Mouse (Mus musculus): ENCODE data around the gene Fbxl7.

Fbxl7 gene

DNA sequence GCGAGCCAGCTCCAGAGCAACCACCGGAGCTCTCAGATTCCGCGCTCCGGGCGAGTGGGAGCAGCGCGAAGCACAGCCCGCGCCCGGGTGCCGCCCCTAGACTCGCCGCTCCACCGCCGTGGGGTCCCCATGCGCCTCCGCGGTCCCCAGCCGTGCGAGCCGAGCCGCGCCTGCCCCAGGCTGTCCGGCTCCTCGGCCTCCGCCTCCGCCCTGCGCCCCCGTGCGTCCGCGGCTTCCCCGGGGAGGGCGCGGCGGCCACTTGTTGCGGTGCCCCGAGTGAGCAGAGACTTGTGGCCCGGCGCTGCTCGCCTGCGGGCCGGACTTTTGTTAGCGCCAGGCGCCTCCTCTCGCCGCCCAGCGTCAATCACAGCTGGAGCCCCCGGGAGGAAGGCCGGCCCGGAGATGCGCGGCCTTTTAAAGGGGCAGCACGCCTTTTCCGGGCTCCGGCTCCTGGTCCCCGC, at the start of gene Fbxl7:
TSS of gene Fbxl7 (minus strand) at position 330 of the 461 bp plus-strand sequence.
- DNase-seq = peak; percentile 3 to 5

DNA sequence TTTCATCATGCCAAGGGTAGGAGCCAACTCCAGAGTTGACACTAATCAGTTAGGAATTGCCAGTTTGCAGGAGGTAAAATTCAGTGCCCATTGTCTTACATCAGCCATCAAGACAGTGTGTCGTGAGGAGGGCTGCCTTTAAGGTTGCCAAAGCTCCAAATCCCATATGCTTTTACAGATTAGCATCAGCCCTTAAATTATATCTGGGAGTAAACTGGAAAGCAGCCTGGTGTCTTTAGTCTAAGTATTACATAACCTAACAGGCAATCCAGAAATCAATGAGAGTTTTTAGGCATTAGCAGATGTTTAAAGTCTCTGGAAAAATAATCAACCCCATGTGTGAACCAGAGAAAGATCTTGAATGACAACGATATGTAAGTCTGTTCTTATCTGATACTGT, 26.6 kb upstream of the Fbxl7 start:
- no peak for DNase-seq

DNA sequence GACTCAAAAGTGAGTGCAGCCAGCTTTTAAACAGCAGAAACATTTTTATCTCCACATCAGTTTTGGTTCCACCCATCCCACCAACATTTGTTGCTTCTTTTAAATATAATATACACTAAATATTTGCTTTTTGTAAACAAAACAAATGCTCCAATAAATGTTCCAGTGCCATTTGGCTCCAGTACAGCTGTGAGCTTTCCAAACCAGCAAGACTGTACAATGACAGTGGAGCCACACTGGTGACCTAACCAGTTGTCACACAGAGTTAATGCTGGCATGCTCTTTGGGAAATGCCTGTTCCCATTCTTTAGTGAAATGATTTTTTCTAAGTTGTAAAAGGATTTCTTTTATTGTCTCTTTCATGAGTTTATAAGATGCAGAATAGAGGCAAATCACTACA, 18.0 kb upstream of the Fbxl7 start:
- DNase-seq = no peak

DNA sequence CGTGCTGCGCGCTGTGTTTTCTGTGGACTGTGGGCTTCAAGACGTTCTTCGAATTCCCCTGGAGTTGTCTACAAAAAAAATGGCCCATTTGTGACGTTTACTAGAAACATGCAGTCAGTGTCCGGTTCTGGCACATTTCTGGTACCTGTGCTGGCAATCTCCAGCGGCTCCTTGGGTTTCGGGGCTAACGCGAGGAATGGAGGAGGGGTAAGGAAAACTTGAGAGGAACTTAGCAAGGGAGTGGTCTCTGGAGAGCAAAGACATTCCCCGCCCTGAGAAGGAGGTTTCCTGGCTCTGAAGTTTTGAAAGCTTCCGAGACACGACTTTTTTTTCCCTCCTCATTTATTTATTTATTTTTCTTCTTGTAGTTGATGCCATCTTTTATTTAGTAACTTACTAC, 381 bp upstream of the Fbxl7 start:
- DNase-seq = no peak

DNA sequence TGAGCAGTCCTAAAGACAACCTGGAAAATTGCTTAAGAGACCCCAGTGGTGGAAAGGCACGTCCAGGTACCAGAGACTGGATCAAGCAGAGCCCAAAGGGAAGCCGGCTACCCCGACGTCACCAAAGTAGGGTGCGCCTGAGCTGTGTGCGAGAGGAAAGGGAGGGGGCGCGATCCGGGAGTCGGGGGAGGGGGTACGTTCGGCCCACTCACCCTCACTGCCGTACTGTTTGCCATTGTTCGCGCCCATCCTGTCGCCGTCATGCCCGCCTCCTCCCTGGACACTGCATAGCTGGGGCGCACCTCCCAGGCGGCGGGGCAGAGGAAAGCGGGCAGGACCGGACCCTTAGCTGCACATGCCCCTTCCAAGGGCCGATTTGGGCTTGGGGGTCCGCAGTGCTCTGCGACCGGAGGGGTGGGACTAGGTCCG, 565 bp downstream of the Fbxl7 start:
- DNase-seq = no peak

DNA sequence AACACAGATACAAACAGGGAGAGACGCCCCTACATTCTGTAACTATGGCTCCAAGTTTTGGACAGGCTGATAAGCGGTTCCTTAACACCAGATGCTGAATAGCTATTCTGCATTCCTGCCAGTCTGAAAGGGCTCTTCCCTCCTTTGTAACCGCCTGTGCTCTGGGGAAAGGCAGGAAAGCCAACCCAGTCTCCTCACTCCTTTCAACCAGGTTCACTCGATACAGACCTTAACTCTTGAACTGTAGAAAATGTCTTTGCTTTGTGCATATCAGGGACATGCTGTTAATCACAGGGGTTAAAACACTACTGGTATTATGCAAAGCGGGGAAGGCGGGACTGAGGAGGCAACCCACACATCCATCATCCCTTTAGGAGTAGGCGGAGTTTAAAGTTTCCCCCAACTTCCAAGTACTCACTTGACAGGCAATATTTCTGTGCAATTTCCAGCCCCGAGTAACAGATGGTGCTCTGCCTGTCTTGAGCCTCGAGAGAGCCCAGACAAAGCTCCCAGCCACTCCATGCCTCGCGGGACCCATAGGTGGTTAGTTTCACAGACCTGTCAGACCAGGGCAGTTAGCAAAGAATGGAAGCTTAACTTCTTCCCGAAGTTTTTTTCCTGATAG, 1.2 kb downstream of the Fbxl7 start:
- no peak for DNase-seq

DNA sequence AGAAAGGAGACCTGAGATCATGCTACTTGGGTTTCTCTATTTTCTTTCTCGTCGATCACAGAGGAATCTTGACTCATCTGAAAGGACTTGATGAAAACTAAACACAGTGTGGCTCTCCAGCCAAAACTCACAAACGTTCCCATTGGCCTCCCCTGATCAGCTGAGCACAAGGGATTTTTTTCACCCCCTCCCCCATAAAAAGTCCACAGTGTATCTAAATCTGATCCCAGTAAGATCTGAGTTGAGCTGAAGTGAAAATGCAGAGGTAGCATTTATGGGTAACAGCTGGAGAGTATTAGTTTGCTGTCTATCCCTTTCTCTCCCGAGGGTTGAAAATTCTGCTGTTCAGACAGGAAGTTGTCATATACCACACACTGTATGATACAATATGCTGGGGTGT, 2.2 kb downstream of the Fbxl7 start:
- no peak for DNase-seq

DNA sequence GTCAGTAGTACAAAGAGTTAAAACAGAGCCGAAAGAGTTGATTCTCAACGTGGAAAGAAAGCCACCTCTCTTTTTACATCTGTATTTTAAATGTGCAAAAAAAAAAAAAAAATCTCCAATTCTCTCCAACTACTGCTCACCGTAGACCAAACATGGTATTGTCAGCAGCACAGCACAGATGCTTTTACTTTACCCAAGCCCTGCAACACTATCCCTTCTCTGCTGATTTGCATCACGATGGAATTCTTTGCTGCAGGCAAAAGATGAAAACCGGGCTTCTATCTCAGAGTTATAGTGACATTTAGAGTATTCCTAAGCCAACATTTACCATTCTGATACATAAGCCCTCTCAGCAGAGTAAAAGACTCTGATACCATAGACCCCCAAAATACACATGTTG, 5.4 kb downstream of the Fbxl7 start:
- no peak for DNase-seq

DNA sequence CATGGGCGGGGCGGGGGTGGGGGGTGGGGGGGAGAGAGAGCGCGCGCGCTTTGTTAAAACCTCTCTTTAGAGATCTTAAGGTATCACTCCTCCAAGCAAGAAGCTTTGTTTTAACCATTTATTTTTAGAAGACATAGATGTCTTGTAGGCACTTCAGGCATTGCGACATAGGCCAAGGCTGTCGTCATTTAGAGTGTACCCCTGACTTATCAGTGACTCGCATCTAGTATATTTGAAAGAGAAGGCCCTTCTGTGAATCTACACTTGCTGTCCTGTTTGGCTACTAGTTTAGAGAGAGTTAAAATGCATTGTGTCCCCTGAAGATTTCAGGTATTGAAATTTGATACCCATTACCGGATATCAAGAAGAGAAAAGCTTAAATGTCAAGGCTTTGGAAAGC, 7.2 kb downstream of the Fbxl7 start:
- no peak for DNase-seq

DNA sequence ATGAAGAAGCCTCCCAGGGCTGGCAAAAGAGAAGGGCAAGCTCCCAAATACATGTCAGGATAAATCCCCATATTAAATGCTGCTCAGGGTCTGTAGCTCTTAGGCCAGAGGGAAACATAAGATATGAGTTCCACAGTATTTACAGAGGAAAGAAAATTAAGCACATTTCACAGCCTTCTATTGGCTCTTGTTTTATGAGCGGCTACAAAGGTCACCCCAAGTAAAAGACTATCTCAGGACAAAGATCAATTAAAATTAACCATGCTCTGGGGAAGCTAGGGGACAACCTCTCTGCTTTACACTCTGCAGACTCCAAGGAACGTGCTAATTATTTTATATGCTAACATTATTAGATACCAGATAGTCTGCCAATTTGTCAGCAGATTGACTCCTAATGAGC, 9.4 kb downstream of the Fbxl7 start:
- DNase-seq = no peak

DNA sequence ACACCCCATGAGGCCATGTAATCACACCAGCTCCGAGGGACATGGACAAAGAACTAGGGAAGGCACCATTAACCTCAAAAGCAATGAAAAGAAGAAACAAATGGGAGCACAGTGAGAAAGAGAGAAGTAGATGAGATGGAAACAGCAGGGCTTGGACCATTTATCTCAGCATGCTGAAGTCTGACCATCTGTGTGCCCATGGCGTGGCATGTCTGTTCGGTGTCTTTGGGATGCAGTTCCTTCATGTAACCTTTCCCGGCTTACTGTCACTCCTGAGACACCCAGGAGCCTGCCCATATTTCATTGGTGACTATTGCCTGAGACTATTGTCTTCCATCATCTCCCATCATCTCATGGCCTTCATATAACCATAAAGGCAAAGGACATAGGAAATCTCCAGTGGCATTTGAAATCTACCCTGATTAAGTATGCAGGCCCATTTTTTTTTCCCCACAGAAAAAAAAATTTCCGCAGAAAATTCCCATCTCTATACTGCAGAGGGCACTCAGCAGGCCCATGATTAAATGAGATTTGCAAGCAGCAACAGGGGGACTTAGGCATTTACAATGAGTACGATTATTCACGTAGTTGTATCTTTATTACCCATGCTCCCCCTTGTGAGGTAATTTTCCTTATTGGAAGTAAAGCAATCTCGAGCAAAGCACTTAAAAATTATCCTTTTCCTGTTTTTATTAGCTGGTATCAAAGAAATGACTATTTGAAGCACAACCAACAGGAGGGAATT, 15.0 kb downstream of the Fbxl7 start:
- DNase-seq = no peak

DNA sequence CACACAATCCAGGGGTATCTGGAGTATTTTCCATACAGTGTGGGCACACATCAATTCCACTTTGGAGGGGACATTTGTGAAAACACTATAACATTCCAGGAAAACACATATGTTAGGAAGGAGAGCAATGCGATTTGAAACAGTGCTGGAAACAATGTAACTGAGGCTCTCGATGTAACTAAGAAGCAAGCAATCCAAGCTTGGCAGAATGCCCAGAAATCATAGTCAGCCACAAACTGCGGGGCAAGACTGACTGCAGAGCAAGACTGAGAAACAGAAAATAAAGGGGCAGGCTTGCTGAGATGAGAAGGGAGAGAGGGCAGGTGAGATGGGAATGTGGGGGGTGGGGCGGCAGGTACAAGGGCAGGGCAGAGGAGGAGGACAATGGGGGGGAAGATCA, 19.7 kb downstream of the Fbxl7 start:
- no peak for DNase-seq

DNA sequence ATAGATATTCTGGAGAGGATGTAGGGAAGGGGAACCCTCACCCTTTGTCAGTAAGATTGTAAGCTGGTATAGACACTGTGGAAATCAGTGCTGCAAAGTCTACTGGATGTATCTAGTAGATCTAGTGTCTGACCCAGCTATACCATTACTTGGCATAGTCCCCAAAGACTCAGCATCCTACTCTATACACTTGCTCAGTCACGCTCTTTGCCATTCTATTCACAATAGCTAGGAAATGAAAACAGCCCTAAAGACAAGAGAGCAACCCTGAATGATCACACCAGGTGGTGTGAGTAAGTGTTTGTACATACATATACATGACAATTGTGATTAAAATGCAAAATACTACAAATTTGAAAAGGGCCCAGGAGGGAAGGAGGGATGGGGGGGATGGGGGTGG, 23.1 kb downstream of the Fbxl7 start:
- DNase-seq = no peak

DNA sequence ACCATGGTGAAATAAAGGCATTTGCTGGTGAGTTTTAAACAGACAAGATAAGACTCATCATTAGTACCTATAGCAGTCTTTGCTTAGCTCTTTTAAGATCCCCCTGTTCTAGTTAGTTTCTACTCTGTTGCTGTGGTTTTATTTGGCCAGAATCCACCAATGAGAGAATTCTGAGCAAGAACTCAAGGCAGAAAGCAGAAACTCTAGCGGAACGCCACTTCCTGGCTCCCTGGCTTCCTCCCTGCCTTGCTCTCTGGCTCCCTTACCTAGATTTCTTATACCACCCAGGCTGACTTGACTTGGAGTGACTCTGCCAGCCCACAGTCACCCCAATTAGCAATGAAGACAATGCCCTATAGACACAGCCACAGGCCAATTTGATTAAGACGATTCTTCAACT, 26.2 kb downstream of the Fbxl7 start:
- no peak for DNase-seq

DNA sequence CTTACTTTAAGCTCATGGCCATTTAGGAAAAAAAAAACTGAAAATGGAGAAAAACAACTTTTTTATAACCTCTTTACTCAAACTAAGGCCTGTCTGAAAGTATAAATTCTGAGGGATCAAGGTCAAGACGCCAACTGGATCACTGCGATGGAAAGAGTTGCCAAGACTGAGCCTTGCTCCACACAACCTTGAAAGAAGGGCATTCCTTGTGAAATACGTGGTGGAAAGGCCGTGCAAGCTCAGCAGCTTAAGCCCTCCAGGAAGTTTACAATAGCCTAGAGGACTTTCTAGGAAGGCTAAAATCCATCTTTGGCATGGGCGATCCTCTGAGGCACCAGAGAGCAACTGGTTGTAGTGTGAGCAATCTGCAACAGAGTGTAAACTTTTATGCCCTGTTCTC, 27.9 kb downstream of the Fbxl7 start:
- no peak for DNase-seq

DNA sequence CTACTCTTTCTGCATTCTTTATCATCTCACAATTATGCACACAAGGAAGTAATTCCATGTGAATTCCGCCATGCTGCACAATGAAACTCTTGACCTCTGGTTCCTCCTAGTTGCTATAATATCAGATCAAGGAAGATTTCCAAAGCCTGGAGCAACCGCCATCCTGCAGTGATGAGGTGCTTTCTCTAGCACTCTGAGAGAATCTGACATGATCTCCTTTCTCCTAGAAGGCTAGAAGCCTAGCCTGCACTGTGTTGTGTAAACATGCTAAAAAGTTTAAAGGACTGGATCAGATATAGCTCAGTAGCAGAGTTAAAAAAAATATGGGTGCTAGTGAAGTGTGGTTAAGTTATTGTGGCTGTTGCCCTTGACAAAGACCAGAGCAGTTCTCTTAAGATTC, 33.2 kb downstream of the Fbxl7 start:
- no peak for DNase-seq

DNA sequence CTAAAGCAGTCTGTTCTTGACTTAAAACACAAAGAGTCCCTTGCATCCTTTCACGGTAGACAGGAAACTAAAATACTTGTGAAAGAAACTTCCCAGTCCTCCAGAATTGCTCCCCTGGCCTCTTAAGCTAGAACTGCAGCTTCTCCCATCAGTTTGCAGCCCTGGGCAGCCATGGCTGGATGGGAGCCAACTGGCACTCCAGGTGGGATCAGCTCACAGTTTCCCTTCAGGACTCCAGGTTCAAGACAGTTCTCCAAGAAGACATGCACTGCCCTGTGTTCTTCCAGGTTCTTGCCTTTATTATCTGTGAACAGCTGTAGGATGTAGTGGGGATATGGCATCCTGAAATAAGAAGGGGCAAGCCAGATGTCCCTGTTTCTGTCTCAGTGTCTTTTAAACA, 45.8 kb downstream of the Fbxl7 start:
- no peak for DNase-seq

DNA sequence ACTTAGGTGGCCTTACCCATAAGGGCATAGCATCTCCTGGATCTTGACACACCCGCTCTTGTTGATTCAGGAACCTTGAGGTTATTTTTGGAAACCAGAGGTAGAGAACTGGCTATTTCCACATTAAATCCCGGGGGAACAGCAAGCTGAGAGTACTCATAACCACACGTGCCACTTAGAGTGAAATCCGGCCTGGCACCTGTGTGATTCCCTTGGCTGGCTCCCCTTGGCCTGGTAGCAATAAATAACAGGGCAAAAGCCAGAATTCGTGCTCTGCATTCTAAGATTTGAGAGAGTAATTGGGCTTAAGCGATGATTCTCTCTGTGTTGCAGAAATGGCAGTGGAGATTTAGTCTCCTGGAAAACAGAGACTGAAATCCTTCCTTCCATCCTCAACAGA, 53.2 kb downstream of the Fbxl7 start:
- DNase-seq = no peak

DNA sequence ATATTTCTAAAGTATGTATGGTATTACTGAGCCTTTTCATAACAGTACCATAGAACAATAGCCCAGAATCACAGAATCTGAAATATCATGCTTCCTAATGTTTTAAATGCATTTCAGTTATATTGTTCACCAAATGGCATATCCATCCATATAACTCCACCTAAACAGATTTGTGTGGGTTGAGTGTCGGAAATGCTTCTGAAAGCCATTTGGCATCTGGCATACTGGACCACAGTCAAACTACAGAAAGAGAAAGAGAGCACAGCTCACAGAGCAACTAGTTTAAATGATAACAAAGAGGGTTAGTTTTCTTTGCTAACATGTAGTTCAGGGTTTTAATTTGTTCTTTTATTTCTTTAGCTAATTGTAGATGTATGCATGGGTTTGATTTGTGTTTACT, 57.0 kb downstream of the Fbxl7 start:
- DNase-seq = no peak

DNA sequence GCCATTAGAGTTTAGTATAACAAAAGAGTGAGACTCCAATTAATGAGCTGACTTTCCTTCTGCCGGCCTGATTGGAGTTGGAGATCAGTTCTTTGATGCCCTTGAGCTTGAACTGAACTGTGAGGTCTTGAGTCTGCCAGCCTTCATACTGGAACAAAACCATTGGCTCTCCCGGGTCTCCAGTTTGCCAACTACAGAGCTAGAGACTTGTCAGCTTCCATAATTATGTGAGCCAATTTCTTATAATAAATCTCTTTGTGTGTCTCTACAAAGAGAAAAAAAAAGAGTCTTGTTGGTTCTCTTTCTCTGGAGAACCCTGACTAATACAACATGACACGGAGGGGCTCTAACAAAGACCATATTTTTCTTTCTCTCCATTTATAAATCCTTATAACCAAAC, 58.2 kb downstream of the Fbxl7 start:
- no peak for DNase-seq

DNA sequence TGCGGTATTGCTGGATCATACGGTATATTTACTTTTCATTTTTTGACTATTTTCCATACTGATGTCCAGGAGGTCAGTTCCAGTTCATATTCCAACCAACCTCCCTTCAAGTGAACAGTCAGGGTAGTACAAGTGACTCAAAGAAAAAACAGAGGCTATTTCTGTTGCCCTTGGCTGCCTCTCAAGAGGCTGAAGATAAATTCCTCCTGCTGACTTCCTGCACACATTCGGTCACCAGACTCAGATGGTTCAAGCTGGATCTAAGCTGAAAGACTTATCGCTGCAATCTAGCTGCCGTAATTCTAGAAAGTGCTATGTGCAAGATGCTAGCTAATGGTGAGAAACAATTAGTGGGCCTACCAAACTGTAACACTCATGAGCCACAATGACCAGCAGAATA, 61.0 kb downstream of the Fbxl7 start:
- DNase-seq = no peak

DNA sequence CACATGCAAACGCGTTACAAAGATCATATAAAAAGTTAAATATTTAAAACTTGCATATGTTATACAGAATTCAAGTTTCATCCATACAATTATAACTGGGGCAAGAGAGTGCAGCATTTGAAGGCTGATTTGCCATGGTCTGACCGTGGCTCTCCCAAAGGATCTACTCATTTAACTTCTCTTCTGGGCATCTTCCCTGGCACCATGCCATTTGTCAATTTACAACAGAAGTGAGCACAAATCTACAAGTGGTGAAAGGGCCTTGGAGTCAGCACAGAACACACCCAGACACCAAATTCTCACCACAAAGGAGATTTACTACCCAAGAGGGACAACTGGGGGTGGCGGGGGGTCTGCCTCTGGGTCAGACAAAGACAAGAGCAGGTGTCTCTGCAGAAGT, 64.2 kb downstream of the Fbxl7 start:
- no peak for DNase-seq

DNA sequence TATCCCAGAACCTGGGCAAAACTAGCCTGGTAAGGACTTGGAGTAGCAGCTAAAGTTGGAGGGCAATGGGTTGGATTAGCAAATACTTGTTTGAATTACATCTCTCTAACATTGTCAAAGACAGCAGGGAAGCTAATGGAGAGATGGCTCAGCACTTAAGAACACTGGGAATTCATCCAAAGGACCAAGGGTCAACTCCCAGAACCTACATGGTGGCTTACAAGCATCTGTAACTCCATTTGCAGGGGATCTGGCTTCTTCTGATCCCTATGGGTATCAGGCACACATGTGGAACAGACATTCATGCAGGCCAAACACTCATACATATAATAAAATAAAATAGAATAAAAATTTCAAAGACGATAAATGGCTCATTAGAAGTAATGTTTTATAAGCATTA, 78.4 kb downstream of the Fbxl7 start:
- DNase-seq = no peak

DNA sequence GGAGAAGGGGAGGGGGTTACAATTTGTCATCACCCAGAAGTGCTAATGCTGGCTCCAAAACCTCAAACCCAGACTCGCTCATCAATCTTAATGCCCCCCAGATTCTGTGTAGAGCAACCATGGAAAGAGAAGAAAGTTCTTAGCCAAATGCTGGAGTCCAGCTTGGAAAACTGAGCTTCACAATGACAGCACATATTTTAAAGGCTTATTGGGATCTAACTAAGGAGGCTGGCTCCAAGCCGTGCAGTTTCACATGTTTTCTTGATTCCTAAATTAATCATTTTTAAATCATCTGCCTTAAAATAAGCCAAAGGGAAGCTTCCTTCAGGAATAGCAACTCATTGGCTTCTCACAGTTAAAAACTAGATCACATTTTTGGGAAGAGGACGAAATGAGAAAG, 82.5 kb downstream of the Fbxl7 start:
- DNase-seq = no peak

DNA sequence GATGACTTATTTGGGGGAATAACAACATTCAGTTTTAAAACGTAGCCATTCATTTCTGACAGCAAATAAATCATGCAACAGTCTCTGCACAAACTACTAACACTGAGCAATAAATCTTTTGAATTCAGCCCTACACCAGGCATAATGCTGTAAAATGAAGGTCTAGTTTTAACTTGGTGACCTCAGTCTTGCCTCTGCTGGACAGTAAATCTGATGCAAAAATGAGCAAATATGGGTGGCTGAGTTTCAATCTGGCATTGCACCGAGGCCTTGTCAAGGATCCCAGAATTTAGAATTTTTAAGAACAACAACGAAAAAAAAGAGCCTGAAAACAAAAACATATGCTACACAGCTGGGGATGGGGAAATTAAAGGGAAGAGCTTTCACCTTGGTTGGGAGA, 85.8 kb downstream of the Fbxl7 start:
- DNase-seq = no peak

Data from thymus, postnatal 36 days (tissue).